Mouse (Mus musculus) limb, embryonic 11.5 days (tissue): ENCODE data around the gene Ctsc. TPM values are rescaled to one million over a fixed set of nuclear protein-coding genes. Genes with fewer than 3 reads are reported as not detected.

ENCODE experiments used
- ATAC-seq: fragments of 200-750 bp; cut with Nextera tagmentation; 2 replicates; pipeline ENCODE4 v1.8.0; 2017; ENCODE audit warnings: low read depth; ENCODE audit not compliant: insufficient number of reproducible peaks, low FRiP score, low TSS enrichment
- DNase-seq: peaks from one replicate; pipeline ENCODE4 v3.0.0-alpha.2; 2015; ENCODE audit warnings: low spot score
- H3K27ac ChIP-seq: fragments of 300-500 bp; sonication (generic); replicated peaks from 2 replicates; pipeline ENCODE4 v1.5.1; 2014; ENCODE audit warnings: low read depth, mild to moderate bottlenecking, low read length
- H3K27me3 ChIP-seq: fragments of 300-500 bp; sonication (generic); 2 replicates; pipeline ENCODE4 v1.6.1; 2014; ENCODE audit warnings: mild to moderate bottlenecking, low read length, mixed read lengths; ENCODE audit not compliant: control insufficient read depth, insufficient read depth
- H3K36me3 ChIP-seq: fragments of 300-500 bp; sonication (generic); 2 replicates; pipeline ENCODE4 v1.6.1; 2014; ENCODE audit warnings: mild to moderate bottlenecking, low read length, moderate library complexity, mixed read lengths; ENCODE audit not compliant: control insufficient read depth, insufficient read depth
- H3K4me1 ChIP-seq: fragments of 300-500 bp; sonication (generic); 2 replicates; pipeline ENCODE4 v1.6.1; 2014; ENCODE audit warnings: low read length, mixed read lengths; ENCODE audit not compliant: control insufficient read depth, insufficient read depth
- H3K4me2 ChIP-seq: fragments of 300-500 bp; sonication (generic); 2 replicates; pipeline ENCODE4 v1.6.1; 2014; ENCODE audit warnings: low read depth, mild to moderate bottlenecking, moderate library complexity; ENCODE audit not compliant: severe bottlenecking
- H3K4me3 ChIP-seq: fragments of 300-500 bp; sonication (generic); 2 replicates; pipeline ENCODE4 v1.5.1; 2014; ENCODE audit warnings: low read depth, low read length
- H3K9ac ChIP-seq: fragments of 300-500 bp; sonication (generic); 2 replicates; pipeline ENCODE4 v1.6.1; 2014; ENCODE audit warnings: mild to moderate bottlenecking, low read length
- H3K9me3 ChIP-seq: fragments of 300-500 bp; sonication (generic); 2 replicates; pipeline ENCODE4 v1.6.1; 2016; ENCODE audit warnings: low read length; ENCODE audit not compliant: control insufficient read depth
- WGBS: fragments of 180-500 bp; shearing (Covaris S2); extraction: QIAGEN DNeasy Blood & Tissue Kit; methylation state at CpG from one replicate; pipeline ENCODE4 v1.1.7; 2014; 5-methylcytosine and 5-hydroxymethylcytosine counted together
- polyA plus RNA-seq: library from polyadenylated mRNA; unstranded; fragments of >200 nt; fragmentation: Nextera tagmentation; extraction: Ambion mirVana; gene quantifications from 2 replicates; pipeline ENCODE4 v1.2.1, GENCODE M21; 2014

Gene Ctsc
- polyA plus RNA-seq, 1 experiment from 2014 or later: 31.5 TPM

GRCm38 (mm10) chr7:88343828-88344227, 65.9 kb downstream of the Ctsc start:
- Histone ChIP-seq H3K4me3 (no peak overlapping the region), H3K4me2 (no peak overlapping the region), H3K36me3 (no peaks in the 10 kb centered on the region), H3K9ac (no peak overlapping the region), H3K27ac (no peak overlapping the region), H3K27me3 (no peaks in the 10 kb centered on the region), H3K4me1 (no peaks in the 10 kb centered on the region), H3K9me3 (no peaks in the 10 kb centered on the region)
- ATAC-seq (no peak), DNase-seq (no peak)

GRCm38 (mm10) chr7:88346035-88346434, 68.2 kb downstream of the Ctsc start:
- no peak overlapping the region for H3K4me2 ChIP-seq
- H3K27me3 ChIP-seq: no peaks in the 10 kb centered on the region
- no peak overlapping the region for H3K27ac ChIP-seq
- no peaks in the 10 kb centered on the region for H3K4me1 ChIP-seq
- no peak overlapping the region for H3K4me3 ChIP-seq
- no peak for ATAC-seq
- 89% methylated on average over 1 of the region's 1 CpGs for WGBS
- no peak for DNase-seq
- no peaks in the 10 kb centered on the region for H3K36me3 ChIP-seq
- no peak overlapping the region for H3K9ac ChIP-seq
- H3K9me3 ChIP-seq: no peaks in the 10 kb centered on the region

- no peaks in the 10 kb centered on the region for H3K4me1 ChIP-seq
- 48% methylated on average over 4 of the region's 4 CpGs for WGBS
- H3K36me3 ChIP-seq: no peaks in the 10 kb centered on the region
- DNase-seq: no peak
- H3K9me3 ChIP-seq: no peaks in the 10 kb centered on the region
- H3K27ac ChIP-seq: no peak overlapping the region
- no peaks in the 10 kb centered on the region for H3K27me3 ChIP-seq
- no peak overlapping the region for H3K4me3 ChIP-seq
- H3K4me2 ChIP-seq: no peak overlapping the region
- H3K9ac ChIP-seq: no peak overlapping the region
- no peak for ATAC-seq
Observed at GRCm38 (mm10) chr7:88356871-88357776, 79.2 kb downstream of the Ctsc start.

- Histone ChIP-seq H3K9me3 (no peaks in the 10 kb centered on the region), H3K4me2 (no peak overlapping the region), H3K27ac (no peak overlapping the region), H3K36me3 (no peaks in the 10 kb centered on the region), H3K9ac (no peak overlapping the region), H3K4me3 (no peak overlapping the region), H3K4me1 (no peaks in the 10 kb centered on the region), H3K27me3 (no peaks in the 10 kb centered on the region)
- DNase-seq (no peak), ATAC-seq (no peak)
- 79% methylated on average over 7 of the region's 7 CpGs for WGBS
Observed at GRCm38 (mm10) chr7:88358042-88358878, 80.4 kb downstream of the Ctsc start.

Other genes with a start within 250 kb of the Ctsc start
- gene Rab38, start 152.2 kb downstream of the Ctsc start, polyA plus RNA-seq: 4.6 and 4.7 TPM in 2 replicates